Mouse (Mus musculus) stomach, embryonic 16.5 days (tissue): Measurements from ENCODE around the gene Fancc. TPM values are rescaled to one million over a fixed set of nuclear protein-coding genes. Genes with fewer than 3 reads are reported as not detected.

Source experiments
- ATAC-seq: fragments of 200-750 bp; cut with Nextera tagmentation; 2 replicates; pipeline ENCODE4 v1.8.0; 2017; ENCODE audit warnings: moderate number of reproducible peaks, moderate TSS enrichment; ENCODE audit not compliant: insufficient read depth, low FRiP score
- H3K27ac ChIP-seq: fragments of 300-500 bp; sonication (generic); 2 replicates; pipeline ENCODE4 v1.5.1; 2014; ENCODE audit warnings: low read length
- H3K27me3 ChIP-seq: fragments of 300-500 bp; sonication (generic); 2 replicates; pipeline ENCODE4 v1.6.1; 2014; ENCODE audit warnings: low read length, control low read depth, mixed read lengths; ENCODE audit not compliant: control insufficient read depth, insufficient read depth
- H3K36me3 ChIP-seq: fragments of 300-500 bp; sonication (generic); 2 replicates; pipeline ENCODE4 v1.6.1; 2014; ENCODE audit warnings: low read length; ENCODE audit not compliant: control insufficient read depth, insufficient read depth
- H3K4me1 ChIP-seq: fragments of 300-500 bp; sonication (generic); 2 replicates; pipeline ENCODE4 v1.6.1; 2014; ENCODE audit warnings: low read length, control low read depth, mixed read lengths; ENCODE audit not compliant: control insufficient read depth, insufficient read depth
- H3K4me2 ChIP-seq: fragments of 300-500 bp; sonication (generic); 2 replicates; pipeline ENCODE4 v1.6.1; 2014; ENCODE audit warnings: low read depth, low read length, mixed read lengths
- H3K4me3 ChIP-seq: fragments of 300-500 bp; sonication (generic); replicated peaks from 2 replicates; pipeline ENCODE4 v1.5.1; 2014; ENCODE audit warnings: mild to moderate bottlenecking, low read length
- H3K9ac ChIP-seq: fragments of 300-500 bp; sonication (generic); 2 replicates; pipeline ENCODE4 v1.6.1; 2014; ENCODE audit warnings: low read length
- H3K9me3 ChIP-seq: fragments of 300-500 bp; sonication (generic); replicated peaks from 2 replicates; pipeline ENCODE4 v1.6.1; 2016; ENCODE audit warnings: low read length, control low read depth; ENCODE audit not compliant: control insufficient read depth
- WGBS: fragments of 180-500 bp; shearing (Covaris S2); extraction: QIAGEN DNeasy Blood & Tissue Kit; methylation state at CpG from one replicate; pipeline ENCODE4 v1.1.7; 2014; 5-methylcytosine and 5-hydroxymethylcytosine counted together
- polyA plus RNA-seq: library from polyadenylated mRNA; unstranded; fragments of >200 nt; fragmentation: Nextera tagmentation; extraction: Ambion mirVana; gene quantifications from 2 replicates; pipeline ENCODE4 v1.2.1, GENCODE M21; 2015

The Fancc gene
- polyA plus RNA-seq, 1 experiment from 2014 or later, result 22.0 TPM

DNA sequence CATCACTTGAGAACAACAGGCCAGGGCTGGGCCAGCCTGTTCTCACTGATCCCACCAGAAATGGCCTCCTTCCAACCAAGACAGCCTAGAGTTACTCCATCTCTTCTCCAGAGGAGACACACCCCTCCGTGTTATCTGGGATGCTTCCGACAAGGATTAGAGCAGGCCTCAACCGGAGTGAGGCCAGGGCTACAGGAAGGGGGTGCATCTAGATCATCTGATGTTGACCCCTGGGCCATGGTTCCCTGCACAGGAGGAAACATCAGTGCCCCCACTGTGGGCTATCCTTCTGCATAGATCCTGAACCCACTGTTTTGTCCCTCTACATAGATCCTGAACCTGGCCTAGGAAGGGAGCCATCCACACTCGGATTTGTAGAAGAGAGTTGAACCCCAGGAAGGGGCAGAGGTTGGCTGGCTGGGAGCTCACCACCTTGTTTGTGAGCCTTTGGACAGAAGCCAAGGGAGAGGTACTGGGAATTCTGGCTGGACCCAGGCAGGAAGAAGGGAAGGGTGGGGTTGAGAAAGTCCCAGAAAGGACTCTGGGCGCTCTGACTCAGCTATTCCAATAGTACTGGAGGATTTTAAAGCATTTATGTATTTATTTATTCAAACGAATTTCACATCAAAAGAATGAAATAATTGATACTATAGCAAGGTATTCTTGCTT is 192.8 kb downstream of the Fancc start:
- no peaks in the 10 kb centered on the region for H3K9me3 ChIP-seq
- H3K4me3 ChIP-seq, result no peak overlapping the region
- 54% methylated on average over 6 of the region's 6 CpGs for WGBS
- peak; percentile 22; the same call in 1 of the 2 replicates for ATAC-seq
- no peak overlapping the region for H3K4me2 ChIP-seq
- peaks cover 19% of the 10 kb centered on the region for H3K4me1 ChIP-seq
- peak overlapping the region; percentile 59 for H3K27ac ChIP-seq
- no peaks in the 10 kb centered on the region for H3K27me3 ChIP-seq
- peaks cover 20% of the 10 kb centered on the region; the same call in 1 of the 2 replicates for H3K36me3 ChIP-seq
- H3K9ac ChIP-seq, result no peak overlapping the region

GRCm38 (mm10) chr13:63302381-63302780 is 194.7 kb downstream of the Fancc start:
- no peak for ATAC-seq
- H3K36me3 ChIP-seq, result peaks cover 26% of the 10 kb centered on the region
- no peaks in the 10 kb centered on the region for H3K27me3 ChIP-seq
- no peak overlapping the region for H3K4me2 ChIP-seq
- WGBS, result 94% methylated on average over 5 of the region's 5 CpGs
- no peak overlapping the region for H3K4me3 ChIP-seq
- H3K9ac ChIP-seq, result no peak overlapping the region
- no peaks in the 10 kb centered on the region for H3K9me3 ChIP-seq
- H3K27ac ChIP-seq, result no peak overlapping the region
- peaks cover 19% of the 10 kb centered on the region for H3K4me1 ChIP-seq

GRCm38 (mm10) chr13:63301764-63302209 is 195.3 kb downstream of the Fancc start:
- no peaks in the 10 kb centered on the region for H3K9me3 ChIP-seq
- H3K27me3 ChIP-seq, result no peaks in the 10 kb centered on the region
- peaks cover 19% of the 10 kb centered on the region for H3K4me1 ChIP-seq
- no peak overlapping the region for H3K4me2 ChIP-seq
- H3K36me3 ChIP-seq, result peaks cover 30% of the 10 kb centered on the region
- no peak for ATAC-seq
- H3K27ac ChIP-seq, result no peak overlapping the region; the same call in 1 of the 2 replicates
- 55% methylated on average over 3 of the region's 3 CpGs for WGBS
- no peak overlapping the region for H3K9ac ChIP-seq
- H3K4me3 ChIP-seq, result no peak overlapping the region

DNA sequence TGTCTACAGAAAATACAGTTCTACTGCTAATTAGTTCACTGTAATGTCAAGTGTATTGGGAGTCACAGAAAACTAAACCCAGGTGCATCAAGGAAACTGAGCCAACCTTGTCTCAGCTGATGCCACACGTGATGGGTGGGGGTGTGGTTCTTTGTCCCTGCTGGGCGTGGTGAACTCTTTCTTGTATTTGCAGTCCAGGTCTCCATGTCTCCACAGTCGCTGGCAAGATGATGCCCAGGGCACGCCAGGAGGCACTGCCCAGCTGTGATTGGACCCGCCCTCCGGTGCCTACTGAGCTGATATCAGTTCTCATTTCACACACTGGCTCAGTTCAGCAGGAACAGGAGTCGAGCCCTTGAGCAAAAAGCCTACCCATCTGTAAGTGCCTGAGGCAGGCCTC is 196.1 kb downstream of the Fancc start:
- 73% methylated on average over 7 of the region's 7 CpGs for WGBS
- no peaks in the 10 kb centered on the region for H3K27me3 ChIP-seq
- H3K4me1 ChIP-seq, result peaks cover 19% of the 10 kb centered on the region
- no peak overlapping the region for H3K27ac ChIP-seq
- ATAC-seq, result no peak
- H3K36me3 ChIP-seq, result peaks cover 34% of the 10 kb centered on the region
- H3K9me3 ChIP-seq, result no peaks in the 10 kb centered on the region
- H3K4me2 ChIP-seq, result no peak overlapping the region
- no peak overlapping the region for H3K4me3 ChIP-seq
- H3K9ac ChIP-seq, result no peak overlapping the region

GRCm38 (mm10) chr13:63298931-63299330 is 198.1 kb downstream of the Fancc start:
- no peak overlapping the region for H3K4me2 ChIP-seq
- 88% methylated on average over 5 of the region's 5 CpGs for WGBS
- peaks cover 34% of the 10 kb centered on the region for H3K36me3 ChIP-seq
- no peaks in the 10 kb centered on the region for H3K27me3 ChIP-seq
- ATAC-seq, result no peak
- peaks cover 10% of the 10 kb centered on the region; the same call in 1 of the 2 replicates for H3K4me1 ChIP-seq
- H3K9me3 ChIP-seq, result no peaks in the 10 kb centered on the region
- H3K4me3 ChIP-seq, result no peak overlapping the region
- no peak overlapping the region for H3K9ac ChIP-seq
- no peak overlapping the region for H3K27ac ChIP-seq

GRCm38 (mm10) chr13:63297933-63298332 is 199.1 kb downstream of the Fancc start:
- Histone ChIP-seq H3K36me3 (peaks cover 27% of the 10 kb centered on the region), H3K9ac (no peak overlapping the region), H3K4me3 (no peak overlapping the region), H3K27ac (no peak overlapping the region; the same call in 1 of the 2 replicates), H3K9me3 (no peaks in the 10 kb centered on the region), H3K27me3 (no peaks in the 10 kb centered on the region), H3K4me1 (peaks cover 7% of the 10 kb centered on the region; the same call in 1 of the 2 replicates), H3K4me2 (no peak overlapping the region)
- WGBS, result 82% methylated on average over 3 of the region's 3 CpGs
- ATAC-seq, result no peak

DNA sequence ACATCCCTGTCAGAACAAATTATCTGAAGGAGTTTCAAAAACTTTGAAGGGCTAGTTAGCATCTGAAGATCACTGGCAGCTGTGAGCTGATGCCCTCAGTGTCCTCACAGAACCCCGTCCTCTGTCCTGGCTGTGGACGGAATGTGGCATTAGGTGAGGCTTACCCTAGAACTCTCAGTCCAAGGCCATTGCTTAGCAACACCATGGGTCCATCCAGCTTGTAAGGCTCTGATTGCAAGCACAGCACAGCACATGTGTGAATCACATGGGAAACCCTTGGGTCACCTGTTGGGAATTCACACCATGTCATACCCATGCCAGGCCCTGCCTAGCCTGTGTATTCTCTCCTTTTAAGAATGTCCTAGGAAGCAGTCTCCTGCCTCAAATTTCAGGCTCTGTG is 200.1 kb downstream of the Fancc start:
- peaks cover 7% of the 10 kb centered on the region; the same call in 1 of the 2 replicates for H3K4me1 ChIP-seq
- no peak overlapping the region for H3K4me3 ChIP-seq
- no peak overlapping the region for H3K27ac ChIP-seq
- H3K27me3 ChIP-seq, result no peaks in the 10 kb centered on the region
- peaks cover 26% of the 10 kb centered on the region for H3K36me3 ChIP-seq
- H3K9ac ChIP-seq, result no peak overlapping the region
- no peak for ATAC-seq
- 95% methylated on average over 2 of the region's 2 CpGs for WGBS
- no peak overlapping the region for H3K4me2 ChIP-seq
- H3K9me3 ChIP-seq, result no peaks in the 10 kb centered on the region

DNA sequence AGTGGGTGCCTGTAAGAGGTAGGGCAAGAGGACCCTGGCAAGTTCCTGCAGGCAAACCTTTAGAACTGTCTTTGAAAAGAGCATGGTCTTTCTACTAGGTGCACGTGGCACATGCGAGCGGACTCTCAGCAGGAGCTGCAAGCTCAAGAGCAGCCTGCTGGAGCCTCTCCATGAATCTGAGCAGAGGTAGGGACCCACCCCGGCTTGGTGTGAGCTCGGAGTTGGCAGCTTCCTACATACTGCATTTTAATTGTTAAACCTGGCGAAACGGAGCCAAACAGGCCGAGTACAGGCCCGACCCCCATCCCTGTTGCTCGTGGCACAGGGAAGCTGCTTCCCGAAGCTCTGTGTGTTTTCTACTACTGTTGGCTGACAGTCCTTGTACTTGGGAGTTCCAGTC is 200.8 kb downstream of the Fancc start:
- ATAC-seq, result no peak
- WGBS, result 86% methylated on average over 11 of the region's 11 CpGs
- Histone ChIP-seq H3K36me3 (peaks cover 23% of the 10 kb centered on the region), H3K9me3 (no peaks in the 10 kb centered on the region), H3K27ac (no peak overlapping the region), H3K4me2 (no peak overlapping the region), H3K9ac (no peak overlapping the region), H3K27me3 (no peaks in the 10 kb centered on the region), H3K4me1 (peaks cover 7% of the 10 kb centered on the region; the same call in 1 of the 2 replicates), H3K4me3 (no peak overlapping the region)

- H3K27me3 ChIP-seq, result no peaks in the 10 kb centered on the region
- peak overlapping the region; percentile 50 for H3K27ac ChIP-seq
- H3K4me2 ChIP-seq, result no peak overlapping the region
- ATAC-seq, result peak; percentile 48; the same call in 1 of the 2 replicates
- H3K36me3 ChIP-seq, result peaks cover 16% of the 10 kb centered on the region
- WGBS, result 37% methylated on average over 15 of the region's 15 CpGs
- H3K4me1 ChIP-seq, result peaks cover 7% of the 10 kb centered on the region; the same call in 1 of the 2 replicates
- H3K4me3 ChIP-seq, result no peak overlapping the region
- no peaks in the 10 kb centered on the region for H3K9me3 ChIP-seq
- H3K9ac ChIP-seq, result 0 out of 2 replicates have a peak overlapping the region, but pooled peaks have one; percentile 19
Measured at GRCm38 (mm10) chr13:63294359-63295193, 202.5 kb downstream of the Fancc start.
